Mouse (Mus musculus) megakaryocyte, embryonic 14.5 days (primary cell): ENCODE measurements around the gene Celf2.

Source experiments
- FLI1 ChIP-seq: IDR thresholded peaks from 2 replicates; pipeline ENCODE4 v1.6.1; 2012; ENCODE audit warnings: low read length, inconsistent platforms, mixed read lengths
- GATA1 ChIP-seq: IDR thresholded peaks from 3 replicates; pipeline ENCODE4 v1.6.1; 2012; ENCODE audit warnings: mixed read lengths, low read length, inconsistent platforms, borderline replicate concordance

- TF ChIP-seq GATA1, result no peak
- TF ChIP-seq FLI1, result no peak
Measured at GRCm38 (mm10) chr2:7001967-7002366, 507.4 kb downstream of the Celf2 start.
